Mouse (Mus musculus) common myeloid progenitor, adult 5-6 weeks (primary cell): ENCODE results near the gene Rps16. TPM values are rescaled to one million over a fixed set of nuclear protein-coding genes. Genes with fewer than 3 reads are reported as not detected.

ENCODE experiments used
- ATAC-seq: replicated peaks from 2 replicates; pipeline ENCODE4 v1.8.0; 2016; ENCODE audit warnings: low read depth, mild to moderate bottlenecking, moderate TSS enrichment, inconsistent platforms; ENCODE audit not compliant: poor library complexity, severe bottlenecking
- total RNA-seq: library from RNA; stranded (forward); fragments of 200-1000, 187-1606 nt; gene quantifications from 2 replicates; pipeline ENCODE4 v1.2.3, GENCODE M21; 2017

Rps16 gene
- total RNA-seq, result 960 and 1,032 TPM in 2 replicates

DNA sequence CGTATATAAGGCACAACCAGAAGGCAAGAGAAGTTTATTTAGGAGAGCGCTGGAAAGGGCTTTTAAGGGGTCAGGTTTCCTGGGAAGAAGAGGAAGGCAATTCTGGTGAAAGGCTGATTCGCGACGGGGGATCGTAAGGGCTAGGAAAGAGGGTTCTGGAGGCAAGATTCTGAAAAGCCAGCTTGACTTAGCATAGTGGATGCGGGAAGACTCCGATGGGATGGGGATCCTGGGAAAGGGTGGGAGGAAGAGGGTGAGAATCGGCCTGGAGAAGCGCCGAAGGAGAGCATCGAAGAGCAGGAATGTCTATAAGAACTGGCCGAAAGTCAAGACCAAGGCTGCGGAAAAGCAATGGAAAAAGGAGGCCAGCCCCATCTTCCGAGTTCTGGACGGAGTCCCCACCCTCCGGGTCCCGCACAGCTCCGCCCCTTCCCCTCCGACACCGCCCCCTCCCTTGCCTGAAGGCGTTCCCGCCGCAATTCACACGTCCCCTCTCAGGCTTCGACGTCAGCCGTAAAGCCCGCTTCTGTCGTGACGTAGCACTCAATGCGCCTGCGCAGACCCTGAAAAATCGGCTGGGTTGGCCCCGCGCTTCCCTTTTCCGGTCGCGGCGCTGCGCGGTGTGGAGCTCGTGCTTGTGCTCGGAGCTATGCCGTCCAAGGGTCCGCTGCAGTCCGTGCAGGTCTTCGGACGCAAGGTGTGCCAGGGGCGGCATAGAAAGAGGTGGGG, at the start of gene Rps16:
Rps16 (plus strand) TSS at position 498 of the 729 bp plus-strand sequence.
- peak; percentile 96 for ATAC-seq

DNA sequence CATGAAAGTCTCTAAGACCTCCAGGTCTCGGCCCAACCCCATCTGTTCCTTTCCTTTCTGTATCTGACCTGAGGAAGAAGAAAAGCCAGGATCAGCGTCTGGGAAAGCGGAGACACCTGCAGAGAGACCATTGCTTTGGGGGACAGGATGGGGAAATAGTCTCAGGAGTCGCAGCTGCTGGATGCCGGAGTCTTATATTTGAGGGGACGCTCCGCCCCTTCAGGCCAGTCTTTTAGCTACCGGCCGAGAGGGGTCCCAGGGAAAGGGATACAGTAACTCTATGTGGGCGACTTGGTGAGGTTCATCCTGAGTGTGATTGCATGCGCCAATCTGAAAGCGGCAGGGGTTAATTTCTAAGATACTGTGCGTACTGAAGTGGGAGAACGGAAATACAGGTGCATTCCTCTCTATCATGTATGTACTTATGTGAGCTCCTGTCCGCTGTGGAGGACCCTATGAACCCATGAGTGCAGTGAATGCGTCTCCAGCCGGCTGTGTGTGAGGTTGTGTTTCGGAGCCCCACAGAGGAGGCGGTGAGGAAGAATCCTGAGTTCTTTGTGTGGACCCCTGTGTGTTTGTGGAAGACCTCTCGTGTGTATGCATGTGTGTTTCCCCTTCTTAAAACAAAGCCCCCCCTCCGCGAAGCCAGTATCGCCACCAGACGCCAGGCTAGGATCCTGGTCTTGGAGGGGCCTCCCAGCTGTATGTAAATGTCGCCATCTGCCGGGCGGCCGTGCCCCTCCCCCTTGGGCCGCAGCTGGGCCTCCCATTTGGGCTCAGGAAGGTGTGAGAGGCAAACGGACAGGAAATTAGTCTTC, 48.6 kb upstream of the Rps16 start, which contains the start of gene Dll3:
Dll3 (minus strand) TSS at position 623 of the 818 bp plus-strand sequence.
- peak; percentile 44 for ATAC-seq

DNA sequence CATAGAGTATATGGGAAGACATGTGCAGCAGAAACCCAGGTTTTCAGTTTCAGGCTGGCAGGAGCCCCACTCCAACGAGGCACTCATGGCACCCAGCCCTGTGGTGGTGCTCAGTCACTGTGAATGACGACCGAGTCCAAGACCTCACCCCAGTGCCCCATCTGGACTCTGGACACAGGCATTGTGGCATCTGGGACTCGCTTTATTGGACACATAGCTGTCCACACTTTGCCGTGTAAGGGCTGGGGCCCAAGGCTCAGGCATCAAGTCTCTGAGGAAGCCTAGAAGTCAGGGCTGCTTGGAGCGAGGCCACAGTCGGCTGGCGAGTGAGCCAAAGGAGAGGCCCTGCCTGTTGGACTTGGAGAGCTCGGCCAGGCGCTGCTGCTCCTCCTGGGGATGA, 44.8 kb upstream of the Rps16 start:
- ATAC-seq, result no peak

DNA sequence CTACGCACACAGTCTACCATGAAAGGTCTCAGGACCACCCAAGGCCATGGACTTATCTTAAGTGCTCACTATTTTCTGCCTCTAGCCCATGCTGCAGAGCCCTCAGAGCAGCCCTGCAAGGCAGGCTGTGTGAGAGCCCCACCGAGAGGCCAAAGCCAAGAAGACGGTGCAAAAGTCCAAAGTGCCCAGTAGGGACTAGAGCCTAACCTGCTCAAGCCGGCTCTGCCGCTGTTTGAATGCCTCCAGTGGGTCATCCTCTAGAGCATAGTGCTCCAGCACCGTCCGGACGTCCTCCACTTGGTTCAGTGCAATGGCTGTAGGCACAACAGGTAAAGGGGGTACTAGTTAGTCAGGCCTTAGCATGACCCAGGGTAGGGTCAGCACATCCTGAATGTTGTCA, 44.2 kb upstream of the Rps16 start:
- ATAC-seq, result no peak

DNA sequence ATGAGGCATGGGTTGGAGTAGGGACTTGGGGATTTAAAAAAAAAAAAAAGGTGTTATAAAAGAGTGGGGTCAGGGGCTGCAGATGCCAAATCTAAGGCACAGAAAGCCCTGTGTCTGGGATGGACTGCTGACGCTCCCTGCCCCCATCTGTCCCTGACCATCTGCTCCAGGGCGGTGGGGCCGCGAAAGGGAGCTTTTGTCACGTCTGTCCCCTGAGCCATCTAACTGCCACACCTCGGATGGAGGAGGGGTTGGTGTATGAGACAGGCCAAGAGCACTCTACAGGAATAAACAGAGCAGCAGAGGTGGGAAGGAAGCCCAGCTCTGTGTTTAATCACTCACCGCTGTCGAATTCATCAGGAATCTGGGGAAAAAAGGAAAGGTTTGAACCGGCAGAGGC, 40.7 kb upstream of the Rps16 start:
- ATAC-seq, result no peak

DNA sequence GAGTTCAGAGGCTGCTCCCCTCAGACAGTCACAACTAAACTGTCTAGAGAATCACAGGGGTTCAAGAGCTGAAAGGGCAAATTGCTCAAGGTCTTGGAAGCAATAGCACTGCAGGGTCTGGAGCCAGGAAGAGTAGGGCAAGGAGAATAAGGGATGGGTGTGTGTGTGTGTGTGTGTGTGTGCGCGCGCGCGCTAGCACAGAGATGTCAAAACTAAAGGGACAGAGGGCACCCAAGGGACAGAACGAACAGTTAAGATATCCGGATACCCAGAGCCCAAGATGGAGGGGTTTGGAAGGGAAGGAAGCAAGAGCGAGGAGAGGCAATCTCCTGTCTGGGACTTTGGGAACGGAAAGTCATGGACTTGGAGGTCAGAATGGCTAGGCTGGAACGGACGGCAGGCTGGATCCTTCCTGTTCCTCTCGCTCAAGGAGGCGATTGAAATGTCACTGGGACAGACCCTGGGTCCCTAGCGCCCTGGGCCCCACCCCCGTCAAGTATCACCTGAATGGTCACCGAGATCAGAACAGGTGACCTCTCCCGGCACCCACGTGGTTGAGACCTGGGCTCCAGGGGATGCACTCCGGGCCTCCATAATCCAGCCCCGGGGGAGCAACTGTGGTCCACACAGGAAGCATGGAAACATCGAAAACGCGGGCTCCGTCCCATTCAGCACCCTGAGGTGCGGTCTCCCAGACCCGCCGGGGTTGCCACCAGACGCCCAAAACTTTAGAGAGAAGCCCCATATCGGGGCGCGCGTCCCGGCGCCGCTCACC, 39.1 kb upstream of the Rps16 start:
- 0 out of 2 replicates have a peak, but pooled peaks have one; percentile 2 for ATAC-seq

DNA sequence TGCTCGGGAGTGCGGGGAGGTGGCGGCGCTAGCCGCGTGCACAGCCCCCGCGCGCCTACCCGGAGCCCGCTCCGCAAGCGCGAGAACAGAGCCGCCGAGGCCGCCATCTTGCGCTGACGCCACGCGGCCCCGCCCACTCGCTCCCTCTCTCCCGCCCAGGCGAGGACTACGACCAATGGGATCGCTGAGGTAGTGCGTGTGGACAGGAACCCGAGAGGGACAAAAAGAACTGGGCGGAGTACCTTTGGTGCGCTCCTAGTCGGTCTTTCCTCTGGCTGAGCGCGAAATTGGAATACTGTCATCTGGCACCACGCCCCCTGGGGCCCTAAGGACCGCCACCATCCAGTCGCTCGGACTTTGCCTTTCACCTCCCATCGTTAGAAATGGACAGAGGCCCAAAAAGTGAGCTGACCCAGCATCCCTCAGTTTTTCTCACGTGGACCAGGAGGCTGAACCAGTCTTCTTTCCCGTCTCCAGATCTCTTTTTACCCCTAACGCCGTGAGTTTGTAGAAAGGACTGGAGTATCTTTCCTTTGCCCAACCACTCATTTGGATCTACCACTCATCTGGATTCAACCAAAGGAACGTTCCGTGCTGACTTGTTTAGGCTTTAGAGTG, 38.4 kb upstream of the Rps16 start, which contains the start of gene Timm50:
Timm50 (minus strand) TSS at position 147 of the 618 bp plus-strand sequence.
- ATAC-seq, result peak; percentile 100

DNA sequence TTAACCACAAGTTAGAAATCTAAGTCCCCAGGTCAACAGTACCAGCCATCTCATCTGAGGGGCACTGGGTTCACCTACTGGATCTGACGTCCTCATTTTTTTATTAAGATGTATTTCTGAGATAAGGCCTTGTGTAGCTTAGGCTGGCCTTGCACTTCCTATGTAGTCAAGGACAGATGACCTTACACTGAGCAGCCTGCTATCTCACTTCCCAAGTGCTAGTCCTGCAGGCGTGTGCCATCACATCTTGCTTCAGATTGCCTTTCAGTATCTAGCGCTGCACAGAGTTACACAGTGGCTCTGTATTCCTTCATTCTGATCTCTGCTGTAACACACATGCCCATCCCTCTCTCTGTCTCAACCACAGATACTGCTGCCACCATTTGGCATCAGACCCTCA, 32.4 kb upstream of the Rps16 start:
- no peak for ATAC-seq

DNA sequence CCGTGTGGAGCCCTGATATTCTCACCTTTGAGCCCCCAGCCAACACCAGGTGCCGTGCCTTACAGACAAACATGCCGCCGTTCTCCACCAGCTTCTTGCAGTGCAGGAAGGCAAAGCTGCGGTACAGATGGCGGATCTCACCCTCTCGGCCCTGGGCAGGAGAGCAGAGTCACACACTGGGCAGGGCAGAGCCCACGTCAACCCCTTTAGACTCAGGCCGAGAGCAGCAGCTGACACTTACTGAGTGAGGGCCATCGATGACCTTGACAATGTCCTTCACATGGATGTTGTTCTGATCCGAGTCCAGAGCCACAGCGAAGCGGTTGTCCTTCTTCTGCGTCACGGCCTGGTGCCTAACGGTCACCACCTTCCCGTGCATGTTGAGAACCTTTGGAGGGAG, 31.7 kb upstream of the Rps16 start:
- ATAC-seq, result no peak

DNA sequence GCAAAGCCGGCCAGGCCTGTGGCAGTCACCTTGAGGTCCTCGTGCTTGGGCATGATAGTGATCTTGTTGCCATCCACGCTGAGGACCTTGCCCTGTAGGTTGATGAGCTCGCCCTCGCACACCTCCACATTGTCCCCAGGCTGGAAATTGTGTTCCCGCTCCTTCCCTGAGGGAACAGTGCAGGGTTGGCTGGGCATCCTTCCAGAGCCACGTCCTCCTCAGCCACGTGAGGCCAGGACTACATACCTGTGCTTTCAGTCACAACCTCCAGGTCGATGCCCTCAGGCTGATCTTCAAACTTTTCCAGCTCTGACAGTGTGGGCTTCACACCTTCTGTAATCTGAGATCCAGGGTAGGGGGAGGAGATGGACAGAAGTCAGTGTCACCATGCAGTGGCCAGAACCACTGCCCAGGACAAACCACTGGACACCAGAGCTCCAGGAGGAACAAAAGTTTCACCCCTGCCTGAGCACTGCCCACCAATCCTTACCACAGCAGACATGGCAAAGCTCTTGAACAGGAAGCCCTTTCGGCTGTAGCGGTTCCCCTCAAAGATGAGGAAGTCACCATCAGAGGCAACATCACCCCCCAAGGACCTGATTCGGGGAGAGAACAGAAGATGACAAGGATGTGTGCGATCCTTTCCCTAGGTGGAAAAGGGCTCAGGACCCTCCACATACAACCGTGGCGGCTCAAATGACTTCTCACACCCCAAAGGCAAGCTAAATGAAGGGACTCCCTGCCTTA, 28.3 kb upstream of the Rps16 start:
- ATAC-seq, result peak; percentile 92

DNA sequence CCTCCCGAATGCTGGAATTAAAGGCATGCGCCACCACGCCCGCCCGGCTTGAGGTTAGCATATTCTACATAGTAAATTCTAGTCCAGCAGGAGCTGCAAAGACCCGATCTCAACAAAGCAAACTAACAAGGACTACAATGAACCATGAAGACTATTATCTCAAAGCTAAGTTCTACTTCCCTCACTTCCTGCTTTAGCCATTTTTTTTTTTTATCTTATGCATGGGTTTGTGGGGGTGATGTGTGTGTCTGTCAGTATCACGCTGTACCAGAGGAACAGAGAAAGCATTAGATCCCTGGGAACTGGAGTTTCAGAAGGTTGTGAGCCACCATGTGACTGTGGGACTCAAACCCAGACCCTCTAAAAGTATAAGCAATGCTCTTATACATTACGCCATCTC, 25.2 kb upstream of the Rps16 start:
- ATAC-seq, result no peak

DNA sequence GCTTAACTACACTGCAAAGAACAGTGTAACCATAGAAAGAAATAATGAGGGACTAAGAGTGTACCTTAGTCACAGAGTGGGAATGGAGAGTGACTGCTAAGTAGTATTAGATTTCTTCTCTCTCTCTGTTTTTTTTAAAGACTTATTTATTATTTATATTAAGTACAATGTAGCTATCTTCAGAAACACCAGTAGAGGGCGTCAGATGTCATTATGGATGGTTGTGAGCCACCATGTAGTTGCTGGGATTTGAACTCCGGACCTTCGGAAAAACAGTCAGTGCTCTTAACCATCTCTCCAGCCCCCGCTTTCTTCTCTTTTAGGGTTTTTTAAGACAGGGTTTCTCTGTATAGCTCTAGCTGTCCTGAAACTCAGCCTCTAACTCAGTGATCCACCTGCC, 24.0 kb upstream of the Rps16 start:
- no peak for ATAC-seq

DNA sequence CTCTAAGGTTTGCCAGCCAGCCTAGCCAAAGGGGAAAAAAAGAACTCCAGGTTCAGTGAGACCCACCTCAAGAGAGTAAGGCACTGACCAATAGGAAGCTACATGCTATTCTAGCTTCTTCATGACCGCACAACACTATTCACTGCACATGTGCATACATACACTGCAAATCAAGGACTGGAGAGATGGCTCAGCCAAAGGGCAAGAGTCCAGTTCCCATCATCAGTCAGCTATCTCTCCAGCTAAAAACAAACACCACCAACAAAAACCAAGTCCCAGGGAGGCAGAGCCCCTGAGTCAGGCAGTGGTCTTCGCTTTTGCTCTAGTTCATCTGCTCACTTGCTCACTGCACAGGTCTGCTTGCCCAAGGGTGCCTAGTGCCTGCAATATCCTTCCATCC, 22.2 kb upstream of the Rps16 start:
- ATAC-seq, result no peak

DNA sequence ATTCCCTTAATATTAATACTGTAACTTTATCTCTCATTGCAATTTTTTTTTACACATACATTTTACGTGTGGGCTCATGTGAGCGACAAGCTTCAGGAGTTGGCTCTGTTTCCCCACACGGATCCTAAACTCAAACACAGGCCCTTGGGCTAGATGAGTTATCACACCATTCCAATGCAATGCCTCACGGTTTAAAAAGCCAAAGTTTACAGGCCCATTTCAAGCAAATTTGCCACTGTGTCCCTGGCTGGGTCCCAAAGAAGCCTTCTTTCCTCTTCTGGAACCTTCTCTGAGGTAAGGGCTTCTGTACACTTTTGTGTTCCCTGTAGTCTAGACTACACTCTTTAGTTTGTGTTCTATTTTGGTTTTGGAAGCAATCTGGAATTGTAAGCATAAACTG, 15.9 kb upstream of the Rps16 start:
- ATAC-seq, result no peak

DNA sequence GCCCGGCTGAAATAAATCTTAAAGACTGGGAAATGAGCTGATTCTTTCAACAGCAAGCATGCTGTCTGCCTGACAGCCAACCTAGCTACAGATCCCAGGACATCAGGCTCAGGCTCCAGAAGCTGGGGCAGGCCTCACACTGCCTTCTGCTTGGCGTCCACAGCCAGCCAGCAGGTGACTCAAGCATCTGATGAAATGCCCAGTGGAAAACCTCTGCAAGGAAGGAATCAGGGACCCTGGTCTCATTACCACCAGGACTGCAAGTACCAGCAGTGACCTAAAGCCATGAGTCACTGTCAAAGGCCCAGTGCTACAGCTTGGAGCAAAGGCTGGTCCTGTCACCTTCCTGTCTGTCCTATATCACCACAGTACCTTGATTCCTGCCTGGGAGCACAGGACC, 15.0 kb upstream of the Rps16 start:
- no peak for ATAC-seq

DNA sequence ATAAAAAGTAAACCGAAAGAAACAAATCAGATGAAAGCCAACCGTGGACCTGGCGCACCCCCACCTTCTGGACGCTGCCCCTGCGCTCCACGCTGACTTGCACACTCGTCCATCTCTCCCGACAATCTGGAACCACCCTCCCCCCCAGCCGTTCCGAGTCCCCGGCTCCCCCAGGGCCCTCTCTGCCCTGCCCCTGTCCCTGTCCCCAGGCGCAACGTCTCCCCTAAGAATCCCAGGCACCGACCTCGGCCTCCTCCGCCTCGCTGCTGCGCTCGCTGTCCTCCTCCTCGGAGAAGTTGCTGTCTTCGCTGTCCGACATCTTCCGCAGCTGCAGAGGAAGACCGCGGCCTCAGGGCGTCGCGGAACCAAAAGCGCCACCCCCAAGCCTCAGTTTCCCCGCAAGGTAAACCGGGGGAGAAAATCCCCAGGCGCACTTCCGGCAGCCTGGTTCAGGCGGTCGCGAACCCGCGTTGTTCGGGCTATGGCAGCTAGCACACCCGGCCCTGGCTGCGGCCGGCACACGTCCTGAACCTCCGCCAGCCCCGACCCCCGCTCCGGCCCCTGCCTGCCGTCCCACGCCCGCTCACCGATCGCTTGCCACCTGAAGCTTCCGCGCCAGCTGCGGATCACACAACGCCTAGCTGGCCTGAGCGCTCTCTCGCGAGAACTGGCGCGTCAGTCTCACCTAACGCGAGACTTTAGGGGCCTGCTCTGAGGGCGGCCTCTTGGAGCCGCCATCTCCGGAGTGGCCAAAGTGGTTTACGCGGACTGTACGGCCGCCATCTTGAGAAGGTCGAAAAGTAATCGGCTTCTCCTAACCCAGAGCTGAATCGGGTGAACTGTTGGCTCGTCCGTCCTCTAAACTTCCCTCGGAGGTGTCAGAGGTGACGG, 12.1 kb upstream of the Rps16 start, which contains the start of gene Supt5:
Supt5 (minus strand) TSS at position 639 of the 891 bp plus-strand sequence.
- ATAC-seq, result peak; percentile 93

DNA sequence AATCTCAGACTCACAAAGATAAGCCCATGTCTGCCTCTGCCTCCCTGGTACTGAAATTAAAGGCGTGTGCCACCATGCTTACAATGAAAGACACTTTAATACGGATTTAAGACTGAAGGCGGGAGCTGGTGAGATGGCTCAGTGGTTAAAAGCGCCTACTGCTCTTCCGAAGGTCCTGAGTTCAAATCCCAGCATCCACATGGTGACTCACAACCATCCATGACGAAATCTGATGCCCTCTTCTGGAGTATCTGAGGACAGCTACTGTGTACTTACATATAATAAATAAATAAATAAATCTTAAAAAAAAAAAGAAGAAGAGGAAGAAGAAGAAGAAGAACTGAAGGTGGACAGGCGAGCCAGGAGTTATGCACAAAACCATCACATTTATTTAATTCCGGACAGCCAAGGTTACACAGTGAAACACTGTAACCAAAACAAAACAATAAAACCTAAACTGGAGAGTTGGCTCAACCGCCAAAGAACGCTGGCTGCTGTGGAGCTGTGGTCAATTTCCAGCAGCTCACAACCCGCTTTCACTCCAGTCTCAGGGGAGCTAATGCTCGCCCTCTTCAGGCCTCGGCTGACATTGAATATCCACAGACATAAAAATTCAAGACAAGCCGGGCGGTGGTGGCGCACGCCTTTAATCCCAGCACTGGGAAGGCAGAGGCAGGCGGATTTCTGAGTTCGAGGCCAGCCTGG, 11.1 kb upstream of the Rps16 start:
- peak; percentile 76 for ATAC-seq

DNA sequence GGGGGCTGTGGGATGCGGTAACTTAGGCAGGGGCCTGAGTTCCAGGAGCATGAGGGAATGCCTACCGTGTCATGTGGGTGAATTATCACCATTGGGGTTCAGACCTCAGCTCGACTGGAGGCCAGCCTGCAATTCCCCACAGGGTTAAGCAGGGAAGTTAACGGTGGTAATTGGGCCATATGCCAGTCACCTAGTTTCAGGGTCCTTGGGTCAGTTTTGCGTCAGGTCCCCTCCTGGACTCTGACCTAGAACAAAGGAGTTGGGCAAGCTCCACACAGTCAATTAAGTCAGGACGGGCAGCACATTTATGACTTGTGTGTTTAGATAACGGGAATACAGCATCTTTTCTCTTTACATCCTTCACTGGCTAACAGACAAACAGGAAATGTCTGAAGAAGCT, 9.1 kb upstream of the Rps16 start:
- no peak for ATAC-seq
